Mouse (Mus musculus) liver, embryonic 14 days (tissue): Measurements from ENCODE around the gene Lingo3. TPM values are rescaled to one million over a fixed set of nuclear protein-coding genes. Genes with fewer than 3 reads are reported as not detected.

ENCODE experiments used
- polyA plus RNA-seq: library from polyadenylated mRNA; depleted of rRNA; stranded (reverse); fragments of >200 nt; gene quantifications from 2 replicates; pipeline ENCODE4 v1.2.3, GENCODE M21; 2012; rRNA removed

The Lingo3 gene
- polyA plus RNA-seq: not detected in 2 replicates

GRCm38 (mm10) chr10:80843931-80844547, at the start of gene Lingo3:
TSS of gene Lingo3 (minus strand) at chr10:80844039.

DNA sequence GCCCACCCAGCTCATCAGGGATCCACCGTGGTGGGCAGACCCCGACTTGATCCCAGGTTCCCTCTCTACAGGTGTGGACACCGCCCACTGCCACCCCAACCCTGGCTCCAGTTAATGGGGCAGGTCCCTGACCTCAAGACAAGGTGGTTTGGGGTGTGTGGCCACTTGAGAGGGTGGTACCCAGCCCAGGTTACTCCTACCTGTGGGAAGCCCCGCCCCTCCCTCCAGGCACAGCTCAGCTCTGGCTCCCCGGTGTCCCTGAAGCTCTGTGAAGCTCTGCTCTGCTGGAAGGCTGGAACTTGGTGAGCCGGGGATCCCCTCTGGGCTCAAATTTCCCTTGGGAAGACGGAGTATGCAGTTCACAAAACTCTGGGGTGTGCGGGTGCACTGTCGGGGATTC, 27.7 kb upstream of the Lingo3 start, which contains the start of gene Tmprss9:
Tmprss9 (plus strand) TSS at position 268 of the 400 bp plus-strand sequence.

DNA sequence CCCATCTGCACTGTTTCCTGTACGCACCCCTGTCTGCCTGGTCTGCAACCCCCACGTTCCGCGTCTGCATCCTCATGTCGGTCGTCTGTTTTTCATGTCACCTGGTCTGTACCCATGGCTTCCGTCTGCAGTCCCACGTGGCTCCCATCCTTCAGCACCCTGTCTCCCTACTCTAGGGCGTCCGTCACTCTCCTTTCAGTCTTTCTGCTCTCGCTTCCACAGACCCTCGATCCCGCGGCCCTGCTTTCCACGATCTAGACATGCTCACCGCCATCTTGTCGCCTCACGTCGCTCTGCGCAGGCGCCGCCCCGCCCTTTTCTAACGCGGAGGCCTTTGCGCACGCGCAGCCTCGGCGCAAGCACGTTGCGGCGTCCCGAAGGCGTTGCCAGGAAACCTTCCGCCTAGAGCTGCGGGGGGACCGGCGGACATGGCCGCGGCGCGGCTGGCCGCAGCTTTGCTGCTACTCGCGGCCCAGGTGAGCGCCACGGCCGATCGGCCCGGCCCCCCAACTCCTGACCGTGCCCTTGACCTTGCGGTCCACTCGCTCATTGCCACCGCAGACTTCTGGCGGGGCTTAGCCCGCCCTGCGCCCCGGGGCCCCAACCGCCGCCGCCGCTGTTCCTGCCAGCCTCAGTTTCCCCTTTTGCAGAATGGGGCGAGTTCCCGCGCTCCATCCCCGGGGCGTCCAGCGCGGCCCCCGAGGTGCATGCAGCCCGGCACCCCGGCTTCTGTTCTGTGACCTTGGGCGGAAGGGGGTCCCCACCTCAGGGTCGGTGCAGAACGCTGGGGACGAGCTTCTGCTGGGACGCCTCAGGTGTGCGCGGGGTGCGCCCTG, 11.3 kb upstream of the Lingo3 start, which contains the start of the genes Lsm7 and Sppl2b:
Lsm7 (minus strand) TSS at position 297 of the 836 bp plus-strand sequence.
Sppl2b (plus strand) TSS at position 363 of the 836 bp plus-strand sequence.

DNA sequence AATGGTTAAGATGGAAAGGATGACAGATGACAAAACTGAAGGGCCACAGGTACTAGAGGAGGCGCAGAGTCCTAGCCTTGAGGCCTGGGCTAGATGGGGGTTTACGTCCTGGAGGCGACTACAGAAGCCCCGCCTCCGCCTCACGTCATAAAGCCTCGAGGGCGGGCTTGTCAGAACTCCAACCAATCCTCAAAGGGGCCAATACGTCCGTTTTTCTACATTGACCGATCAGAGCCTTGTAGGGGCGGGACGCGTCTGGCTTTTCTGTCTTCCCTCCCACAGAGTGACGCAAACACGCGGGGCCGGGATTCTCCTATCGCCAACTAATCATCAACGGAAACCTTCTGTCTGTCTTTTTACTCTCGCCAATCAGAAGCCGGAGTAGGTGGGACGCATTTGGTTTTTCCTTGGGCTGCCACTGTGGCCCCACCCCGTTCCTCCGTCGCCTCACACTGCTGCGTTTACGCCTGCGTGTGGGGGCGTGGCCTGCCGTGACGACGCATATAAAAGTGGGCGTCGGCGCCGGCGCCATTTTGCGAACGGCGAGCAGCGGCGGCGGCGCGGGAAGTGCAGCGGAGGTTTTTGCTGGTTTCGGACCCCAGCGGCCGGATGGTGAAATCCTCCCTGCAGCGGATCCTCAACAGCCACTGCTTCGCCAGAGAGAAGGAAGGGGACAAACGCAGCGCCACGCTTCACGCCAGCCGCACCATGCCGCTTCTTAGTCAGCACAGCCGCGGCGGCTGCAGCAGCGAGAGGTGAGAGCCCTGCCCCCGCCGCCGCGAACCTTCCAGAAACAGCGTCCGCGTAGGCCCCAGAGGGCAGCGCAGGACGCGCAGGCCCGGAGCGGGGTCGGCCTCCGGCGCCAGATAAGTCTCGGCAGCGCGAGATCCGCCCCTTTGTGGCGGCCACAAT, 17.4 kb downstream of the Lingo3 start, which contains the start of gene Oaz1:
Oaz1 (plus strand) TSS at position 506 of the 912 bp plus-strand sequence.

DNA sequence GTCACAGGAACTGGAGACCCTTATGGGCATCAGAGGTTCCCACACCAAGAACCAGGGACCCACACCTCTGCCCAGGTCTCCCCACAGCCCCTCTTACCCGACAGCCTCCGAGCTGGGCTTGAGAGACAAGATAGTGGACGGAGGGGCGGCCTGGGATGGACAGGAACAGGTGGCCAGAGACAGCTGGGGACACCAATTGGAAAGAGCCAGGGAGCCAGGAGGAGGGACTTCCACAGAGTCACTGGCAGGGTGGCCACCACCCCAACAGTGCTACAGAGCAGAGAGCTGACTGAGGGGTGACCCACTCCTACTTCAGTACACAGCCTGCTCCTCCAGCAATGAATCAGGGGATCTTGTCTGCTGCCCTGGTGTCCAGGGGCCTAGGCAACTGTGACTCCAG, 30.5 kb downstream of the Lingo3 start, which contains the start of gene Jsrp1:
Jsrp1 (minus strand) TSS at position 133 of the 400 bp plus-strand sequence.

DNA sequence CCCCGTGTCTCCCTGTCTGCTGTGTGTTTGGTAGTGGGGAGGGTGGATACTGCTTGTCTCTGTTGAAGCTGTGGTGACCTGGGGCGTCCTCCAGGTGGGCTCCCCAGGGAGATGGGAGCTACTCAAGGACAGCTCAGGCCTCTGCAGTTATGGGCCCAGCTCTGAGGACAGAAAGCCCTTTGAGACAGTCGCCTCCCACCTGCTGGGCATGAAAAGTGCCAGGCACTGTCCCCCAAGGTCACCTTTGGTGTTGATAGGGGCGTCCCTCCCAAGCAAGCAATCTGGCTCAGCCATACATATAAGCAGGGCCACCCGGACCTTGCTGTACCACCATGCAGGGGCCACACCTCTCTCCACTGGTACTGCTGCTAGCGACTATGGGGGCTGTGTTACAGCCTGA, 38.9 kb downstream of the Lingo3 start, which contains the start of gene Amh:
Amh (plus strand) TSS at position 328 of the 400 bp plus-strand sequence.

DNA sequence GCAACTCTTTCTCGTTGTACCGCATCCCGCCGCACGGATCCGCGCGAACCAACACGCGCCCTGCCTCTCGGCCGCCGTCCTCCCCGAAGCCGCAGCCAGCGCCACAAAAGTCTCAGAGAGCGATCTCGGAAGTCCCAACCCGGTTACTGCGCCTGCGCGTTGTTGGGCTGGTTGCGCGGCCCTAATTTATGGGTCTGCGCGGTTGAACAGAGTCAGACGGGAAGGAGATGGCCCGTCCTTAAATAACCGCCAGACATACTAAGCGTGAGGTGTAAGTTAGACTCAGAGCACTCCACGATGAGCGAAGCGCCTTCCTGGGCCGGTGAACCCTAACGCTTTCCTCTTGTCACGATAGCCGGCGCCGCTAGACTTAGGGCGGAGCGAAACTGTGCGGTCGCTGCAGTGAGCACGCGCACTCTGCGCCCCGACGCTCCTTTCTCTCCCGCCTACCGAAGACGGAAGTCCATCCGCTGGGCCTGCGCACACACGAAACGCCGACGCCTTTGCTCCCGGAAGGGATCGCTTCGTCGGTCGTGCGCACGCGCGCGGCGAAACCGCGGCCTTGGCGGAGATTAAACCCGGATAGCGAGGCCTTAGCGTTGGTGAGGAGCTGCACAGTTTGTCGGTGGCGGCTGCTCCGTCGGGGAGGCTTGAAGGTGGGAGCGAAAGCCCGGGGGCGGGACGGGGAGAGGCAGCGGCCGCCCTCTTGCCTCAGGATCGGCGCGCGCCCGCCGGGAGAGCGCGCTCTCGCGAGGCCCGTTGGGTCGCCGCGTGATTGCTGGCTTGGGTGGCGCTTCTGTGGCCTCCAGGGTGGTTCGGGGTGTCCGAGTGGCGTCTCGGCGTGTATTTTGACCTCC, 45.5 kb downstream of the Lingo3 start, which contains the start of the genes Sf3a2 and Plekhj1:
Sf3a2 (plus strand) TSS at position 49 of the 857 bp plus-strand sequence.
Plekhj1 (minus strand) TSS at position 477 of the 857 bp plus-strand sequence.

Other genes starting within 250 kb of the Lingo3 start
- gene Scamp4, start 241.2 kb downstream of the Lingo3 start, polyA plus RNA-seq: 16.7 and 22.6 TPM in 2 replicates
- 4.5 and 5.6 TPM in 2 replicates for gene Adat3, start 241.2 kb downstream of the Lingo3 start, polyA plus RNA-seq
- 1.0 and 1.4 TPM in 2 replicates for gene Gm49322, start 238.0 kb downstream of the Lingo3 start, polyA plus RNA-seq
- gene Csnk1g2, start 221.2 kb downstream of the Lingo3 start, polyA plus RNA-seq: 45.6 and 48.1 TPM in 2 replicates
- gene Btbd2, start 187.0 kb downstream of the Lingo3 start, polyA plus RNA-seq: 7.5 and 8.3 TPM in 2 replicates
- 49.3 and 57.7 TPM in 2 replicates for gene Mknk2, start 165.9 kb downstream of the Lingo3 start, polyA plus RNA-seq
- gene Mob3a, start 142.1 kb downstream of the Lingo3 start, polyA plus RNA-seq: 11.6 and 12.9 TPM in 2 replicates
- 8.7 and 9.9 TPM in 2 replicates for gene Izumo4, start 141.9 kb downstream of the Lingo3 start, polyA plus RNA-seq
- gene Ap3d1, start 101.8 kb downstream of the Lingo3 start, polyA plus RNA-seq: 22.8 and 25.7 TPM in 2 replicates
- 6.3 and 11.7 TPM in 2 replicates for gene Dot1l, start 88.8 kb downstream of the Lingo3 start, polyA plus RNA-seq
- gene Sf3a2, start 45.8 kb downstream of the Lingo3 start, polyA plus RNA-seq: 36.9 and 42.4 TPM in 2 replicates
- gene Plekhj1, start 45.4 kb downstream of the Lingo3 start, polyA plus RNA-seq: 44.3 and 48.4 TPM in 2 replicates
- 0.31 and 0.32 TPM in 2 replicates for gene Amh, start 38.8 kb downstream of the Lingo3 start, polyA plus RNA-seq
- 0.03 and 0.50 TPM in 2 replicates for gene Jsrp1, start 30.5 kb downstream of the Lingo3 start, polyA plus RNA-seq
- 574 and 704 TPM in 2 replicates for gene Oaz1, start 17.4 kb downstream of the Lingo3 start, polyA plus RNA-seq
- gene Lsm7, start 11.2 kb upstream of the Lingo3 start, polyA plus RNA-seq: 222 and 233 TPM in 2 replicates
- 58.7 and 66.2 TPM in 2 replicates for gene Sppl2b, start 11.2 kb upstream of the Lingo3 start, polyA plus RNA-seq
- gene Tmprss9, start 27.8 kb upstream of the Lingo3 start, polyA plus RNA-seq: 0.02 and 0.05 TPM in 2 replicates
- gene Timm13, start 56.9 kb upstream of the Lingo3 start, polyA plus RNA-seq: 99.7 and 111 TPM in 2 replicates
- 11.5 and 11.8 TPM in 2 replicates for gene Lmnb2, start 74.2 kb upstream of the Lingo3 start, polyA plus RNA-seq
- gene Gadd45b, start 86.0 kb upstream of the Lingo3 start, polyA plus RNA-seq: 2.1 and 2.2 TPM in 2 replicates
- gene Gng7, start 170.9 kb upstream of the Lingo3 start, polyA plus RNA-seq: 0.25 and 0.29 TPM in 2 replicates
- gene Diras1, start 181.6 kb upstream of the Lingo3 start, polyA plus RNA-seq: 0.01 TPM in 1 of 2 replicates, not detected in the other
- 3.4 and 3.8 TPM in 2 replicates for gene Slc39a3, start 193.4 kb upstream of the Lingo3 start, polyA plus RNA-seq
- gene Sgta, start 216.1 kb upstream of the Lingo3 start, polyA plus RNA-seq: 33.9 and 37.4 TPM in 2 replicates
- gene Thop1, start 226.0 kb upstream of the Lingo3 start, polyA plus RNA-seq: 20.2 and 21.2 TPM in 2 replicates